ENCODE assay signal across 13 mouse cellular contexts in the genomic region with DNA sequence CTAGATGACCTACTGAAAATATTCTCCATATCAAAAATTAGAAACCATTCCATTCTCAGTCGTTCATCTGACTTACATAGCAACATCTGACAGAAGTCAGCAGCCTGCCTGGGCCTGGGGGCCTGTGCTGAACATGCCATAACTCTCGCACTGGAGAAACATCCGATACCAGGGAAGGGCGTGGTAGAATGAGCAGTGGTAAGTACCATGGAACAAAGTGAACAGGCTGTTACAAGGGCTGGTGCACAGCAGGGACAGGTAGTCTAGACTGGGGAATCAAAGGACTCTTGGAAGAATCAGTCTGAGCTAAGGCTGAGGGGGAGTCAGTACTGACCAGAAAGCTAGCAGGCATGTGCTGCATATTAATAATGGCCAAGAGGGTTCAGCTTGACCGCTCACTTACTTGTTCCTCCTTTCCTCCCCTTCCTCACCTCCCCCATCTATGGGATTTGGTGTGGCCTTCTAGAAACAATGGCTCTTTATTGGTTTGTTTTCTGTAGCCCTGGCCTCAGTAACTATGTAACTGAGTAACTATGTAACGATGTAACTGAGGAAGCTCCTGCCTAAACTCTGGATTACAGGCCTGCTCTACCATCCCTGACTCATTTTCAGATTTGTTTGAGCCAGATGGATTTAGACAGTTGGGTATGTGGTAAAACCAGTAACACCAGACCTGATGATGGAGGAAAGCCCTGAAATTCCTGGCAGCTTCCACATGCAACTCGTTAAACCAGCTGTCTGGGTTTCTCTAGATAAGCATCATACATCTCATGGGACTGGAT. TPM values are rescaled to one million over a fixed set of nuclear protein-coding genes. Genes with fewer than 3 reads are reported as not detected.
DNase-seq lines count a peak whose midpoint lies in the region; ATAC-seq and TF ChIP-seq lines count a peak whose summit lies in the region.
"Had no signal": no experiment of that assay in that cellular context is flagged by ENCODE, and none has a peak within 500 bp of the region (broad histone marks: within the 10 kb centered on the region; RNA-seq: fewer than 3 reads in every experiment).

No protein-coding gene starts in this region.

- peak overlapping the region; percentile 74; the same call in 1 of the 2 replicates for H3K27ac ChIP-seq in kidney, embryonic 14.5 days (ENCODE audit: low read depth, low read length)
- 0 out of 2 replicates have a peak overlapping the region, but pooled peaks have one; percentile 25 for H3K27ac ChIP-seq in layer of hippocampus, adult 2 months
- H3K27ac ChIP-seq: limb, embryonic 12.5 days had no signal

- H3K9me3 ChIP-seq in kidney, embryonic 14.5 days (ENCODE audit: control insufficient read depth, low read length): no peaks in the 10 kb centered on the region
- H3K9me3 ChIP-seq: limb, embryonic 12.5 days had no signal

- peaks cover 10% of the 10 kb centered on the region; the same call in 1 of the 2 replicates for H3K4me1 ChIP-seq in kidney, embryonic 14.5 days (ENCODE audit: control insufficient read depth, insufficient read depth, low read length)

- DNase-seq in kidney, postnatal 10 days: no peak
- DNase-seq in brain, embryonic 14.5 days (ENCODE audit: low read depth): peak; percentile 50
- DNase-seq in layer of hippocampus, adult 2 months (ENCODE audit: low spot score in 2 of 2): peak; percentile 64 to 85
- DNase-seq in cerebellum, postnatal 14 days: no peak
- DNase-seq in gastrocnemius, postnatal 10 days: no peak
- DNase-seq in embryo, embryonic 10 days (ENCODE audit: low spot score): no peak
- DNase-seq: heart, adult 18-20 months had no signal

- no peak overlapping the region for H3K4me3 ChIP-seq in kidney, embryonic 14.5 days (ENCODE audit: low read length)
- H3K4me3 ChIP-seq in C2C12 (ENCODE audit: insufficient read depth, poor library complexity, severe bottlenecking): no peak overlapping the region
- no peak overlapping the region for H3K4me3 ChIP-seq in layer of hippocampus, adult 2 months
- H3K4me3 ChIP-seq: erythroblast, embryonic 14.5 days; limb, embryonic 12.5 days had no signal

- ATAC-seq in kidney, embryonic 14.5 days (ENCODE audit: low FRiP score, low TSS enrichment): peak; percentile 76

- no peak overlapping the region for H3K4me2 ChIP-seq in kidney, embryonic 14.5 days (replicated peaks; ENCODE audit: low read depth, low read length)
- H3K4me2 ChIP-seq: limb, embryonic 12.5 days had no signal

- no peak overlapping the region for H3K9ac ChIP-seq in kidney, embryonic 14.5 days (ENCODE audit: low read depth, low read length)
- H3K9ac ChIP-seq: limb, embryonic 12.5 days had no signal

- no peaks in the 10 kb centered on the region for H3K36me3 ChIP-seq in kidney, embryonic 14.5 days (ENCODE audit: control insufficient read depth, insufficient read depth, low read length)
- H3K36me3 ChIP-seq in C2C12 (ENCODE audit: control insufficient read depth, insufficient read depth): no peaks in the 10 kb centered on the region
- H3K36me3 ChIP-seq: limb, embryonic 12.5 days had no signal

- H3ac ChIP-seq in C2C12 (ENCODE audit: control insufficient read depth, insufficient read length, low read depth): no peak overlapping the region

- H3K79me2 ChIP-seq in C2C12 (ENCODE audit: control insufficient read depth, insufficient read depth): no peaks in the 10 kb centered on the region

- no peak for TF ChIP-seq POLR2A in brain, embryonic 14.5 days (IDR thresholded peaks at IDR 0.05; ENCODE audit: borderline replicate concordance, extremely low read depth, insufficient read depth, insufficient read length, poor library complexity, severe bottlenecking)

- no peaks in the 10 kb centered on the region for H3K79me3 ChIP-seq in C2C12 (ENCODE audit: low read depth)

- WGBS in kidney, embryonic 14.5 days: 37% methylated on average over 7 of the region's 7 CpGs

- H3K27me3 ChIP-seq in kidney, embryonic 14.5 days (ENCODE audit: control insufficient read depth, insufficient read depth, low read length): no peaks in the 10 kb centered on the region
- H3K27me3 ChIP-seq in C2C12 (ENCODE audit: control insufficient read depth, insufficient read depth, insufficient read length): no peaks in the 10 kb centered on the region
- H3K27me3 ChIP-seq: limb, embryonic 12.5 days had no signal

- no peak for TF ChIP-seq CTCF in C2C12 (IDR thresholded peaks at IDR 0.05; ENCODE audit: control insufficient read depth, insufficient read depth, insufficient read length)
- no peak for TF ChIP-seq CTCF in brain, embryonic 14.5 days (IDR thresholded peaks at IDR 0.05; ENCODE audit: borderline replicate concordance, extremely low read depth, insufficient read depth, insufficient read length)
- no peak for TF ChIP-seq CTCF in layer of hippocampus, adult 2 months (conservative IDR thresholded peaks at IDR 0.05)

TF ChIP-seq in C2C12, 6 proteins besides CTCF, POLR2A, EP300 and RAD21:
- TF ChIP-seq MYOD1 (IDR thresholded peaks at IDR 0.05; ENCODE audit: control insufficient read depth, insufficient read length, low read depth) (peak; percentile 86), CEBPB (IDR thresholded peaks at IDR 0.05; ENCODE audit: low read depth) (no peak), FOSL1 (IDR thresholded peaks at IDR 0.05; ENCODE audit: insufficient read depth, low read length, poor library complexity, severe bottlenecking) (no peak), MAX (IDR thresholded peaks at IDR 0.05) (no peak)

RNA-seq across cellular contexts. Expression of gene Sdr9c7, which starts 26.5 kb away (rescaled TPM):
- not detected in 2 replicates for polyA plus RNA-seq in kidney, embryonic 14.5 days (2014; fragmentation: Nextera tagmentation; extraction: Ambion mirVana)
- not detected for polyA plus RNA-seq in C2C12 (2012; fragmentation: generic; extraction: Trizol)
- polyA plus RNA-seq in brain, embryonic 14.5 days (2012; rRNA removed): 0.06 TPM in 1 of 2 replicates, not detected in the other
- total RNA-seq in layer of hippocampus, adult 2 months (2021): under 1 TPM in 1 of 2 experiments, not detected in 1; 0.12 TPM
- total RNA-seq in gastrocnemius, postnatal 10 days (2021): not detected
- total RNA-seq: heart, adult 18-20 months had no signal
- polyA plus RNA-seq: erythroblast, embryonic 14.5 days; limb, embryonic 12.5 days; neural tube, embryonic 11.5 days had no signal

RNA-seq across cellular contexts. Expression of gene Rdh7, which starts 36.2 kb away (rescaled TPM):
- polyA plus RNA-seq in kidney, embryonic 14.5 days (2014; fragmentation: Nextera tagmentation; extraction: Ambion mirVana): not detected in 2 replicates
- not detected for polyA plus RNA-seq in C2C12 (2012; fragmentation: generic; extraction: Trizol)
- not detected in 2 replicates for polyA plus RNA-seq in brain, embryonic 14.5 days (2012; rRNA removed)
- total RNA-seq in layer of hippocampus, adult 2 months (2021): not detected
- under 1 TPM in 1 of 2 experiments, not detected in 1; 0.23 TPM for total RNA-seq in gastrocnemius, postnatal 10 days (2021)
- total RNA-seq: heart, adult 18-20 months had no signal
- polyA plus RNA-seq: erythroblast, embryonic 14.5 days; limb, embryonic 12.5 days; neural tube, embryonic 11.5 days; thymus, postnatal 0 days had no signal

RNA-seq across cellular contexts. Expression of gene Rdh16f2, which starts 58.5 kb away (rescaled TPM):
- not detected in 2 replicates for polyA plus RNA-seq in kidney, embryonic 14.5 days (2014; fragmentation: Nextera tagmentation; extraction: Ambion mirVana)
- polyA plus RNA-seq in C2C12 (2012; fragmentation: generic; extraction: Trizol): not detected
- not detected in 2 replicates for polyA plus RNA-seq in brain, embryonic 14.5 days (2012; rRNA removed)
- not detected for total RNA-seq in layer of hippocampus, adult 2 months (2021)
- total RNA-seq in gastrocnemius, postnatal 10 days (2021): not detected
- total RNA-seq: heart, adult 18-20 months had no signal
- polyA plus RNA-seq: erythroblast, embryonic 14.5 days; limb, embryonic 12.5 days; neural tube, embryonic 11.5 days had no signal

Comparison
In these comparisons a context has a peak if more than half of its experiments do, and no peak if none do; other contexts are left out.
1. DNase-seq: peak in brain, embryonic 14.5 days (single experiment) and layer of hippocampus, adult 2 months (2 of 2); none in kidney, postnatal 10 days (single experiment), cerebellum, postnatal 14 days (0 of 2), gastrocnemius, postnatal 10 days (single experiment) and embryo, embryonic 10 days (single experiment).